Mouse (Mus musculus) gastrocnemius, postnatal 10 days (tissue): ENCODE measurements around the gene Hist1h4b. TPM values are rescaled to one million over a fixed set of nuclear protein-coding genes. Genes with fewer than 3 reads are reported as not detected.
"Not testable (repeated sequence)": the region's sequence is repeated elsewhere in the genome, so short reads cannot be mapped to it uniquely, and the experiment has no call there.

Experiments used
- DNase-seq: peaks from one replicate; pipeline ENCODE4 v3.0.0; 2021; ENCODE audit warnings: mixed read lengths
- total RNA-seq, 2 experiments: library from RNA; stranded (reverse); gene quantifications; 2 replicates each; pipeline ENCODE4 v1.2.3; 2021

Gene Hist1h4b
- total RNA-seq, 2 experiments from 2014 or later: 131 to 149 TPM

DNA sequence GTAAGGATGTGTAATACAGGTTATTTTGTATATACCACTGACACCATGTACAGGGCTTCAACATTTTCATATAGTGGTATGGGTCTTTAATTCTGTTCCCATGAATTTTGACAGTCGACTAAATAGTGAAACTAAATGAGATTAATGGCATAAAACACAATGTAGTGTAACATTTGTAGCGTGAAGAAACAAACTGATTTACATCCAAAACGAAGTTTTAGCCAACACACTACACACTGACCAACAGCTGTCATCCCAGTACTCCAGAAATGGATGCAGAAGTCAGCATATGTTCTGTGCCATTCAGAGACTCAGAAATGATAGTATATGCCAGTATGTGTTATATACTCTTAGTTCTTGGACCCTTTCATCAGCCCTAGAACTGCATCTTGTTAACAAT lies 1.1 kb downstream of the Hist1h4b start:
- DNase-seq: no peak

GRCm38 (mm10) chr13:23759251-23759771 lies 2.5 kb downstream of the Hist1h4b start:
- no peak for DNase-seq

- no peak for DNase-seq
Observed at GRCm38 (mm10) chr13:23759916-23760239, 3.1 kb downstream of the Hist1h4b start.

GRCm38 (mm10) chr13:23760240-23760971 lies 3.6 kb downstream of the Hist1h4b start:
- DNase-seq: no peak

DNA sequence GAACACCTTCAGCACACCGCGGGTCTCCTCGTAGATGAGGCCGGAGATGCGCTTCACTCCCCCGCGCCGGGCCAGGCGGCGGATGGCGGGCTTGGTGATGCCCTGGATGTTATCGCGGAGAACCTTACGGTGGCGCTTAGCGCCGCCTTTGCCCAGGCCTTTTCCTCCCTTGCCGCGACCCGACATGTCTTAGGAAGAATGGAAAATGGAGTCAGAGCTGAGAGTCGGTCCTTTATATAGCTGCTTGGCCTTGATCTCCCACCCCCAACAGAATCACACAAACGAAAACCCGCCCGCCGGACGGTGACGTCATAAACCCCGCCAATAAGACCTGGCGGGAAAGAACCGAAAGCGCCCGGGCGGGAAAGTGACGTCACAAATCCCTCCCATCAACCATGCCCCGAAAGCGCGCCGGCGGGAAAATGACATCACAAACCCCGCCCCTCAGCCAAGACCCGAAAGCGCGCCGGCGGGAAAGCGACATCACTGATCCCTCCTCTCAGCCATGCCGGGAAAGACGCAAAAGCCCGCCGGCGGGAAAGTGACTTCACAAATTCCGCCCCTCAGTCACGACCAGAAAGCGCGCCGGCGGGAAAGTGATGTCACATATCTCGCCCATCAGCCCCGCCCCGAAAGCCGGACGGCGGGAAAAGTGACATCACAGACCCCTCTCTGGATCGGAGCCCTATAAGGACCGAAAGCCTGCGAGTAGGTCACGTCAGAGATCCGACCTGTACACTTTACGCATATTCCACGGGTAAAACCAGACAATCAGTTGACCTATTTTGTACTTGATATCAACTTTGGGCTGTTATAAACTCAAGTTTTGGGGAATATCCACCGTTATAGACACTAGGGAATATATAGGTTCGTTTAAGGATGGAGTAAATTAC lies 4.4 kb downstream of the Hist1h4b start, which contains the start of gene Hist1h4a:
Gene Hist1h4a (minus strand): TSS at position 259 of the 893 bp plus-strand sequence.
- DNase-seq: peak; percentile 93

- peak; percentile 30 for DNase-seq
Observed at GRCm38 (mm10) chr13:23761871-23762821, 5.3 kb downstream of the Hist1h4b start, which contains the start of gene Hist1h3a. Gene Hist1h3a, minus strand, starts transcription at chr13:23762386.

- no peak for DNase-seq
Observed at GRCm38 (mm10) chr13:23763242-23763585, 6.4 kb downstream of the Hist1h4b start.

- DNase-seq: peak; percentile 72
Observed at GRCm38 (mm10) chr13:23763586-23764323, 6.9 kb downstream of the Hist1h4b start, which contains the start of gene Hist1h1a. Gene Hist1h1a, plus strand, starts transcription at chr13:23763666.

DNA sequence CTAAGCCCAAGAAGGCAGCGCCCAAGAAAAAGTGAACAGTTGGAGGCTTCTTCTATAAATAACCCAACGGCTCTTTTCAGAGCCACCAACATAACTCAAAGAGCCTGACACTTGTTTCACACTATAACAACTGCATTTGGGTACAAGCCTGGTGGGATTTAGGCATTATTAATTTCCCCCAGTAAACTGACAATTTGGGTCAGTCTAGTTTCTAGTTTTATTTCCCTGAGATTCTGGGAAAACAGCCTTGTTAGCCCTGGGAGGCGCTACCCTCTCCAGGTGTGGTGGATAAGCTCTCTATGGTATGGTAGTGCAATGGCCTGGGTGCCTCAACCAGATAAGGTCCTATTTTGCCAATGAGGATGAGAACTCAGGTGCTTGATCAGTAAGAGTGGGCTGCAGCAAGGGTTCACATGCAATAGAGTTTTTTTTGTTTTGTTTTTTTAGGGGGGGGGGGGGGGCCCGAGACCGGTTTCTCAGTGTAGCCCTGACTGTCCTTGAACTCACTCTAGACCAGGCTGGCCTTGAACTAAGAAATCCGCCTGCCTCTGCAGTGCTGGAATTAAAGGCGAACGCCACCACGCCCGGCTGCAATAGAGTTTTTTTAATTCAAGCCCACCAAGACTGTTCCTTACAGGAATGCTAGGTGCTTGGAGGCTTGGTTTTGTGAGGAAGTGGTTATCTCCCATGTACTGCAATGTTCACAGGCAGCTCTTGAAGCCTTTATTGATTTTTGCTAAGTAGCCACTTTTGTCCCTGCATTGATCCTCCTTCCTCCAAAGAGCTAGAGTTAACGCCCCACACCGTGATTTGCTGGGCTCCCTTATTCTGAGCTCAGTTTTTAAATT lies 7.7 kb downstream of the Hist1h4b start:
- no peak for DNase-seq

GRCm38 (mm10) chr13:23765172-23765513 lies 8.3 kb downstream of the Hist1h4b start:
- DNase-seq: no peak

- DNase-seq: no peak
Observed at GRCm38 (mm10) chr13:23766772-23767171, 10.0 kb downstream of the Hist1h4b start.

- no peak for DNase-seq
Observed at GRCm38 (mm10) chr13:23768834-23769397, 12.1 kb downstream of the Hist1h4b start.

DNA sequence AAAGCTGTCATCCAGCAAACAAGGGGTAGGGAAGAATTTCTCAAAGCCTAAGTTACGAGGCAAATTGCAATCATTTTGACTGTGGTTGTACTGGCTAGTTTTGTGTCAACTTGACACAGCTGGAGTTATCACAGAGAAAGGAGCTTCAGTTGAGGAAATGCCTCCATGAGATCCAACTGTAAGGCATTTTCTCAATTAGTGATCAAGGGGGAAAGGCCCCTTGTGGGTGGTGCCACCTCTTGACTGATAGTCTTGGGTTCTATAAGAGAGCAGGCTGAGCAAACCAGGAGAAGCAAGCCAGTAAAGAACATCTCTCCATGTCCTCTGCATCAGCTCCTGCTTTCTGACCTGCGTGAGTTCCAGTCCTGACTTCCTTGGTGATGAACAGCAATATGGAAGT lies 12.8 kb downstream of the Hist1h4b start, which contains the start of gene Trim38:
Gene Trim38 (plus strand): TSS at position 301 of the 400 bp plus-strand sequence.
- DNase-seq: not testable (repeated sequence)

GRCm38 (mm10) chr13:23772561-23773313 lies 15.9 kb downstream of the Hist1h4b start:
- DNase-seq: peak; percentile 19

- no peak for DNase-seq
Observed at GRCm38 (mm10) chr13:23778339-23778738, 21.5 kb downstream of the Hist1h4b start.

GRCm38 (mm10) chr13:23779025-23779424 lies 22.2 kb downstream of the Hist1h4b start:
- DNase-seq: no peak

DNA sequence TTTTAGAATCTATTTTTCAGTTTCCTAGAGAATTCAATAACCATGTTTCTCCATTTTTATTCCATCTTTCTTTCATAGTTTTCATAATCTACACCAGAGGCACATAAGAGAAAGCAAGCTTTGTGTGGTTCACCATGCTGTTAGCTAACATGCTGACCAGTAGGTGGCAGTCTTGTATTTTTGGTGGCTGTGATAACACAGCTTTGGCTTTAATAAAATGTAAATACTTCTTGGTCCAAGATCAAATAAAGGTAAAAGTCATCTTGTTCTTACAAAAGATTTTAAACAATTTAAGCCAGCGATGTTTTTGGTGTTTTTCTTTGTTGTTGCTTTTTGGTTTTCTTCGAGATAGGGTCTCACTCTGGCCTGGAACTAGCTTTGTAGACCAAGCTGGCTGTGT lies 35.7 kb downstream of the Hist1h4b start:
- peak; percentile 18 for DNase-seq

DNA sequence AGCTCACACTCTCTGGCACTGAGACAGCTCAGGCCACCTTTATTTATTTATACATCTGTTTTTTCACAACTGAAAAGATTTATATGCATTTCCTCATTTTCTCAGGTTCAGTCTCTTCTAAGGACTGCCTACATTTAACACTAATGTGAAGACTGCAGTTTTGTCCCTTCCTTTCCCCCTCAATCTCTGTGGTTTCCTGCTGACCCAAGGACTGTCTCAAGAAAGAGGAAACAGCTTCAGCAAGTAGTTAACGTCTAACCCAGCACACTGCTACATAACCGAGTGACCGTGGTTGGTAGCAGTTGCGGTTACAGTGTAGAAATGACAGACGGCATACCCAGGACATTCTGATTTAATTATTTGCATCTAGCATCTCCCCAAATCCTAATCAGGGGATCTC lies 42.6 kb downstream of the Hist1h4b start:
- DNase-seq: no peak

DNA sequence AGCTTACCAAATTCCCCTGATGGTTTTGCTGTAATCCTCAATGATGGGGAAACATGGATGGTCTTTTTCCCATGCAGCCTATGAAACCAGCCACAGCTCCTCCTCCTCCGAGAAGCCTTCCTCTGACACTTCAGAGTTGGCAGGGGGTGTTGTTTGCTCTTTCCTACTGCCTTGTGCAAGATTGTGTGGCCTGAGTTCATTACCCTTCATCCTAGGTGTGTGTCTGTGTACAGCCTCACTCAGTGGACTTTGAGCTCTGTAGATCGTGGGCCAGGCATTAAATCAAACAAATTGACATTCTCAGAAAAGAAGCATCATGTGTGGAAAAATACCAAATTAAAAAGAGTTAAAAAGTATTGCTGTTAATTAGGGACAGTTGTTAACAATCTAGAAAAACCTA lies 47.7 kb downstream of the Hist1h4b start:
- no peak for DNase-seq
